Mouse (Mus musculus): ENCODE data around the gene Ptprm. TPM values are rescaled to one million over a fixed set of nuclear protein-coding genes. Genes with fewer than 3 reads are reported as not detected.

Ptprm gene
- polyA plus RNA-seq, 1 experiment from 2014 or later, result 1.0 TPM

- Histone ChIP-seq H3K9ac (no peak overlapping the region), H3K4me1 (replicated peaks) (no peaks in the 10 kb centered on the region), H3K4me2 (no peak overlapping the region), H3K4me3 (replicated peaks) (no peak overlapping the region), H3K9me3 (replicated peaks) (no peaks in the 10 kb centered on the region), H3K27me3 (no peaks in the 10 kb centered on the region), H3K27ac (no peak overlapping the region), H3K36me3 (no peaks in the 10 kb centered on the region)
- ATAC-seq (ENCODE audit: low read depth), result no peak
- DNase-seq, result no peak
- 60% methylated on average over 5 of the region's 5 CpGs for WGBS (ENCODE audit: insufficient replicate concordance)
Measured at GRCm38 (mm10) chr17:66699896-66700295, 654.4 kb downstream of the Ptprm start.

- no peak overlapping the region for H3K4me3 ChIP-seq (replicated peaks)
- no peak overlapping the region for H3K9ac ChIP-seq
- H3K36me3 ChIP-seq, result no peaks in the 10 kb centered on the region
- DNase-seq (no peak), ATAC-seq (ENCODE audit: low read depth) (no peak)
- no peaks in the 10 kb centered on the region for H3K27me3 ChIP-seq
- no peaks in the 10 kb centered on the region for H3K9me3 ChIP-seq (replicated peaks)
- 79% methylated on average over 12 of the region's 12 CpGs for WGBS (ENCODE audit: insufficient replicate concordance)
- no peak overlapping the region for H3K4me2 ChIP-seq
- no peak overlapping the region for H3K27ac ChIP-seq
- no peaks in the 10 kb centered on the region for H3K4me1 ChIP-seq (replicated peaks)
Measured at GRCm38 (mm10) chr17:66697650-66698049, 656.6 kb downstream of the Ptprm start.

- Histone ChIP-seq H3K4me3 (replicated peaks) (no peak overlapping the region), H3K36me3 (no peaks in the 10 kb centered on the region), H3K9ac (no peak overlapping the region), H3K4me1 (replicated peaks) (no peaks in the 10 kb centered on the region), H3K27ac (no peak overlapping the region), H3K9me3 (replicated peaks) (no peaks in the 10 kb centered on the region), H3K27me3 (no peaks in the 10 kb centered on the region), H3K4me2 (no peak overlapping the region)
- 53% methylated on average over 10 of the region's 10 CpGs for WGBS (ENCODE audit: insufficient replicate concordance)
- no peak for ATAC-seq (ENCODE audit: low read depth)
- no peak for DNase-seq
Measured at GRCm38 (mm10) chr17:66696531-66697172, 657.6 kb downstream of the Ptprm start.

- Histone ChIP-seq H3K36me3 (no peaks in the 10 kb centered on the region), H3K27ac (no peak overlapping the region), H3K4me2 (no peak overlapping the region), H3K9ac (no peak overlapping the region), H3K9me3 (replicated peaks) (no peaks in the 10 kb centered on the region), H3K4me1 (replicated peaks) (no peaks in the 10 kb centered on the region), H3K4me3 (replicated peaks) (no peak overlapping the region), H3K27me3 (no peaks in the 10 kb centered on the region)
- no peak for ATAC-seq (ENCODE audit: low read depth)
- no peak for DNase-seq
- 52% methylated on average over 4 of the region's 4 CpGs for WGBS (ENCODE audit: insufficient replicate concordance)
Measured at GRCm38 (mm10) chr17:66694326-66694725, 659.9 kb downstream of the Ptprm start.

GRCm38 (mm10) chr17:66693676-66694304 lies 660.5 kb downstream of the Ptprm start:
- Histone ChIP-seq H3K4me3 (replicated peaks) (no peak overlapping the region), H3K9ac (no peak overlapping the region), H3K36me3 (no peaks in the 10 kb centered on the region), H3K9me3 (replicated peaks) (no peaks in the 10 kb centered on the region), H3K27me3 (no peaks in the 10 kb centered on the region), H3K4me2 (no peak overlapping the region), H3K27ac (no peak overlapping the region), H3K4me1 (replicated peaks) (no peaks in the 10 kb centered on the region)
- WGBS (ENCODE audit: insufficient replicate concordance), result 70% methylated on average over 21 of the region's 21 CpGs
- DNase-seq (no peak), ATAC-seq (ENCODE audit: low read depth) (no peak)

GRCm38 (mm10) chr17:66692941-66693675 lies 661.1 kb downstream of the Ptprm start:
- no peaks in the 10 kb centered on the region for H3K9me3 ChIP-seq (replicated peaks)
- H3K4me1 ChIP-seq (replicated peaks), result no peaks in the 10 kb centered on the region
- ATAC-seq (ENCODE audit: low read depth) (no peak), DNase-seq (no peak)
- no peak overlapping the region for H3K27ac ChIP-seq
- no peak overlapping the region for H3K9ac ChIP-seq
- no peaks in the 10 kb centered on the region for H3K36me3 ChIP-seq
- no peak overlapping the region for H3K4me3 ChIP-seq (replicated peaks)
- no peak overlapping the region for H3K4me2 ChIP-seq
- 82% methylated on average over 16 of the region's 16 CpGs for WGBS (ENCODE audit: insufficient replicate concordance)
- H3K27me3 ChIP-seq, result no peaks in the 10 kb centered on the region

GRCm38 (mm10) chr17:66688179-66688578 lies 666.1 kb downstream of the Ptprm start:
- no peak overlapping the region for H3K9ac ChIP-seq
- no peak for ATAC-seq (ENCODE audit: low read depth)
- 75% methylated on average over 9 of the region's 9 CpGs for WGBS (ENCODE audit: insufficient replicate concordance)

GRCm38 (mm10) chr17:66687543-66687942 lies 666.7 kb downstream of the Ptprm start:
- no peaks in the 10 kb centered on the region for H3K36me3 ChIP-seq
- DNase-seq (no peak), ATAC-seq (ENCODE audit: low read depth) (no peak)
- H3K9ac ChIP-seq, result no peak overlapping the region
- 59% methylated on average over 4 of the region's 4 CpGs for WGBS (ENCODE audit: insufficient replicate concordance)
- no peak overlapping the region for H3K4me2 ChIP-seq
- no peaks in the 10 kb centered on the region for H3K27me3 ChIP-seq
- no peak overlapping the region for H3K4me3 ChIP-seq (replicated peaks)
- no peaks in the 10 kb centered on the region for H3K4me1 ChIP-seq (replicated peaks)
- H3K27ac ChIP-seq, result no peak overlapping the region
- no peaks in the 10 kb centered on the region for H3K9me3 ChIP-seq (replicated peaks)

More at GRCm38 (mm10) chr17:66688179-66688578, 666.1 kb downstream of the Ptprm start:
- Histone ChIP-seq H3K4me3 (replicated peaks) (no peak overlapping the region), H3K9me3 (replicated peaks) (no peaks in the 10 kb centered on the region), H3K36me3 (no peaks in the 10 kb centered on the region), H3K4me2 (no peak overlapping the region), H3K27ac (no peak overlapping the region), H3K27me3 (no peaks in the 10 kb centered on the region), H3K4me1 (replicated peaks) (no peaks in the 10 kb centered on the region)
- no peak for DNase-seq

GRCm38 (mm10) chr17:66686701-66687489 lies 667.4 kb downstream of the Ptprm start:
- no peaks in the 10 kb centered on the region for H3K36me3 ChIP-seq
- no peak overlapping the region for H3K9ac ChIP-seq
- H3K9me3 ChIP-seq (replicated peaks), result no peaks in the 10 kb centered on the region
- no peak overlapping the region for H3K4me3 ChIP-seq (replicated peaks)
- WGBS (ENCODE audit: insufficient replicate concordance), result 81% methylated on average over 25 of the region's 25 CpGs
- H3K27me3 ChIP-seq, result no peaks in the 10 kb centered on the region
- H3K27ac ChIP-seq, result no peak overlapping the region
- no peak overlapping the region for H3K4me2 ChIP-seq
- no peak for DNase-seq
- no peak for ATAC-seq (ENCODE audit: low read depth)
- no peaks in the 10 kb centered on the region for H3K4me1 ChIP-seq (replicated peaks)

GRCm38 (mm10) chr17:66683411-66683810 lies 670.8 kb downstream of the Ptprm start:
- no peak overlapping the region for H3K4me2 ChIP-seq
- H3K27ac ChIP-seq, result no peak overlapping the region
- H3K9ac ChIP-seq, result no peak overlapping the region
- DNase-seq, result no peak
- no peak overlapping the region for H3K4me3 ChIP-seq (replicated peaks)
- H3K9me3 ChIP-seq (replicated peaks), result no peaks in the 10 kb centered on the region
- ATAC-seq (ENCODE audit: low read depth), result no peak
- no peaks in the 10 kb centered on the region for H3K4me1 ChIP-seq (replicated peaks)
- no peaks in the 10 kb centered on the region for H3K27me3 ChIP-seq
- 72% methylated on average over 8 of the region's 8 CpGs for WGBS (ENCODE audit: insufficient replicate concordance)
- H3K36me3 ChIP-seq, result no peaks in the 10 kb centered on the region

GRCm38 (mm10) chr17:66680662-66681061 lies 673.6 kb downstream of the Ptprm start:
- Histone ChIP-seq H3K4me1 (replicated peaks) (no peaks in the 10 kb centered on the region), H3K9me3 (replicated peaks) (no peaks in the 10 kb centered on the region), H3K9ac (no peak overlapping the region), H3K4me2 (no peak overlapping the region), H3K27me3 (no peaks in the 10 kb centered on the region), H3K36me3 (no peaks in the 10 kb centered on the region), H3K4me3 (replicated peaks) (no peak overlapping the region), H3K27ac (no peak overlapping the region)
- no peak for DNase-seq
- 28% methylated on average over 4 of the region's 4 CpGs for WGBS (ENCODE audit: insufficient replicate concordance)
- ATAC-seq (ENCODE audit: low read depth), result no peak
